Mouse (Mus musculus): ENCODE results near the gene Tas2r114.

Gene Tas2r114

DNA sequence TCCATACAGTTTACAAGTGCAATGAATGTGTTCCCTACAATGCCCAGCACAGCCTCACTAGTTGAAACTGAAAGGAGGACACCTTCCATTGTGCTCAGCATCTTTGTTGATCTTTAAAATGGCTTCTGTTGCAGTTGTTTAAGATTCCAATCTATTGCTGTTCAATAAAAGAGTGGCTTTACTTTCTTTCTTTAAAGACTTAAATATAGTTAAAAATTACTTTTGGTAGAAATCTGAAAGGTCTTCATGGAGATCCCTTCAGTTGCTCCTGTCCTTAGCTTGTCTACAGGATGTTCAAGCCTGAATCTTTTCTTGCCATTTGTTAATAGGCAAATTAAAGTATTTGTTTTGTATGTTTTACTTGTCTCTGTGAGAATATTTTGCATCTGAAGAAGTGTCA is at the start of gene Tas2r114:
Gene Tas2r114 (minus strand): TSS at position 101 of the 400 bp plus-strand sequence.
- no peak for DNase-seq (ENCODE audit: low spot score in 2 of 2)

DNA sequence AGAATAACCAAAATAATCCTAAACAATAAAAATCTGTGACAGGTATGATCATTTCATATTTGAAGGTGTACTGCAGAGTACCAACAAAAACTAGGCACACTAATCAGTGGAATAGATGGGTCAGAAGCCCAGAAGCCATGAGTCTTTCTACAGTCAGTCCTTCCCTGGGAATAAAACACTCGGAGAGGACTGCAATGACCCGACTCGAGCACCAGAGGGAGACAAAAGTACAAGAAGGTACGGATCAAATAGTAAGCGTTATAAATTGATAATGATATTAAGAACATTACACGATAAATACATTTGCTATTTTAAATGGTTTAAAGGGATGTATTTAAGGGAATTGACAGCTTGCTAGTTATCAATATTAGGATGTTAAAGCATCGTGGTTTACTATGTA is 22.9 kb upstream of the Tas2r114 start:
- no peak for DNase-seq (ENCODE audit: low spot score in 2 of 2)

DNA sequence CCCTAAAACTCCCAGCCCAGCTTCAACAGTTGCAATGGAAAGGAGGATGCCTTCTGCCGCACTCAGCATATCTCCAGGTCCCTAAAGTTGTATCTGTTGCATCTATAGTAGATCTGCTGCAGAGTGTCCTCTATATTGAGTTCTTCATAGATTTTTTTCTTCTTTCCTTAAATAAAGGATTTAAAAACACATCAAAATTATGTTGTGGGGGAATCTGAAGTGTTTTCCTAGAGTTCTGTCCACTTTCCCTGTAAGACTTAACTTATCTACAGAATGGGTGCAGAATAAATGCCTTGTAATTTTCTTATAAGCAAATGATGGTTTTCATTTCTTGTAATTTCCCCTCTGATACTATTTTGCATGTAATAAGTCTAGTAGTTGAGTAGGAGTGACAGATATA is 2.5 kb downstream of the Tas2r114 start, which contains the start of gene Tas2r105:
Gene Tas2r105 (minus strand): TSS at position 101 of the 400 bp plus-strand sequence.
- no peak for DNase-seq (ENCODE audit: low spot score in 2 of 2)

DNA sequence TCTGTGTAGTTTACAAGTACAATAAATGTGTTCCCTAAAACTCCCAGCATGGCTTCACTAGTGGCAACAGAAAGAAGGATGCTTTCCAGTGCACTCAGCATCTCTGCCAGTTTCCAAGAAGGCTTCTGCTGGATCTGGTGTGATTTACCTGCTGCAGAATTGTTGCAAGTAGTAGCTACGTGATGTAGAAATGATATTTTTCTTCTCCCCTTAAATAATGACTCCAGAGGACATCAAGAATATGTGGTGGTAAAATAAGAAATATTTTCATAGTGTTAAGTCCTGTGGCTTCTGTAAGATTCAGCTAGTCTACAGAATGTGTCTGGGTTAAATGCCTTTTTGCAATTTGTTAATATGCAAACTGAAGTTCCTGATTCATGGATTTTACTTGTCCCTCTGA is 4.2 kb downstream of the Tas2r114 start, which contains the start of gene Tas2r104:
Gene Tas2r104 (minus strand): TSS at position 101 of the 400 bp plus-strand sequence.
- DNase-seq (ENCODE audit: low spot score in 2 of 2): no peak

DNA sequence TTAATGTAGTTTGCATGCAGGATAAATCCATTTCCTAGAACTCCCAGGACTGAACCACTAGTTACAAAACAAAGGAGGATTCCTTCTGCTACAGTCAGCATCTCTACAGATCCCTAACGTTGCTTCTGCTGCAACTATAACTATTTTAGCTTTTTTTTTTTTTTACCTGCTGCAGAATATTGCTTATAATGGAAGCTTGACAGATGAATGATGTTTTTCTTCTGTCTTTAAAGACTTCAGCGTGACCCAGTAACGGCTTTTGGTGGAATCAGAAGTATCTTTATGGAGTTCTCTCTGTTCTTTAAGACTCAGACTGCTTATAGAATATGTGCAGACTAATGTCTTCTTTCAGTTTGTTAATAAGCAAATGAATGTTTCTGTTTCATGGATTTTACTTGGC is 11.1 kb downstream of the Tas2r114 start, which contains the start of gene Tas2r106:
Gene Tas2r106 (minus strand): TSS at position 101 of the 400 bp plus-strand sequence.
- no peak for DNase-seq (ENCODE audit: low spot score in 2 of 2)

DNA sequence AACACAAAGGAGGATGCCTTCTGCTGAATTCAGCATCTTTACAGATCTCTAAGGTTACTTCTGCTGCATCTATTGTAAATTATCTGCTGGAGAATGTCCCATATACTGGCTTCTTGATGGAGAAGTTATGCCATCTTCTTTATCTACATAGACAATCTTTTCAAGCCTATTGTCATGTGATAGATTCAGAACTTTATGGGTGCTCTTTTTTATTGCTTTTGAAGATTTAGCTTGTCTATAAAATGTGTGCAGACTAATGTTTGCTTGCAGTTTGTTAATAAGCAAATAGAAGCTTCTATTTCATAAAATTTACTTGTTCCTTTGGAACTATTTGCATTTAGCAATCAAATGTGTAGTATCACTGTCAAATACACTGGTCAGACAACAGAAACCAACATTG is 29.8 kb downstream of the Tas2r114 start, which contains the start of gene Tas2r107:
Gene Tas2r107 (minus strand): TSS at position 101 of the 400 bp plus-strand sequence.
- no peak for DNase-seq (ENCODE audit: low spot score in 2 of 2)
